Mouse (Mus musculus) heart, postnatal 10 days (tissue): Measurements from ENCODE around the gene Klf7. TPM values are rescaled to one million over a fixed set of nuclear protein-coding genes. Genes with fewer than 3 reads are reported as not detected.

Experiments used
- DNase-seq, 2 experiments: peaks; one replicate each; pipeline ENCODE4 v3.0.0; 2021
- intact Hi-C: fragments of 180-260 bp; cut with DNase I; formaldehyde crosslinking; loops from one replicate; pipeline ENCODE4 v1.15.1; 2025
- microRNA-seq, 2 experiments: library from miRNA; unstranded; fragments of <30 nt; microRNA quantifications; one replicate each; pipeline ENCODE4 v1.2.0; 2022
- total RNA-seq, 2 experiments: library from RNA; stranded (reverse); gene quantifications; 2 replicates each; pipeline ENCODE4 v1.2.3; 2021

Klf7 gene
- total RNA-seq, 2 experiments from 2014 or later, result 21.5 to 24.0 TPM

DNA sequence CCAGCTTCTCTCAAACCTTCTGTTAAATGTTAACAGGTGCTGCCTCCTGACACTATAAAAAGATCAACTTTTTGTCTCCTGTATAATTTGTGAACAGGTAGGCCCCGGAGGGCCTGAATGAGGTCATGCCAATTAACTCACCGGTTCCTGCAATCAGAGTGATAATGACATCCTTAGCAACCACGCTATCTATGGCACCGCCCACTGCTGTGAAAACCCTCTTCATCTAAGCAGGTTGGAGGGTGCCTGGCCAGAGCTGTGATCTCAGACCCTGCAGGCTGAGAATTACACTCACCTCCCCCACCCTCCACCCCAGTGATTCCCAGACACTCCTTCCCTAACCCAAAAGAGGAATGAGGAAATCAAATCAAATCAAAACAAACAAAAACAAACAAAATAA, 126.3 kb downstream of the Klf7 start:
- intact Hi-C loops, result no loop called here

GRCm38 (mm10) chr1:63995137-63995492, 127.0 kb downstream of the Klf7 start:
- intact Hi-C loops, result no loop called here
- no peak for DNase-seq

More for the DNA sequence above, 126.3 kb downstream of the Klf7 start:
- no peak for DNase-seq

GRCm38 (mm10) chr1:63994248-63995136, 127.6 kb downstream of the Klf7 start:
- intact Hi-C loops, result no loop called here

DNA sequence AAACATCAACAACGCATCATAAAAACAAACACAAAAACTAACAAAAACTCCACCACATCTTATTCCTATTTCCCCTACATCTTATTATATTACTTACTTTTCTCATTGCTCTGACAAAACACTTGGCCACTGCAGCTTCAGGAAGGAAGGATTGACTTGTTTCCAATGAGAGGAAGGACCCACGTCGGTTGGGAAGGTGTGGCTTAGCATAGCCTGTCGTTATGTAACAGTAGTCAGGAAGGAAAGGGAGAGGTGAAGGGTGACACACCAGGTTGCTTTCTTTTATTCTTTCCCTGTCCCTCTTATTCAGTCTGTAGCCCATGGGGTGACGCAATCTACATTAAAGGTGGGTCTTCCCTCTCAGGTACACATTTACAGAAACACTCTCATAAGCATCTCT, 129.6 kb downstream of the Klf7 start:
- no peak for DNase-seq
- intact Hi-C loops, result no loop called here

More at GRCm38 (mm10) chr1:63994248-63995136, 127.6 kb downstream of the Klf7 start:
- DNase-seq, result peak; percentile 58 to 61

- intact Hi-C loops, result no loop called here
- DNase-seq, result no peak
These were observed 131.7 kb downstream of the Klf7 start for GRCm38 (mm10) chr1:63990416-63990815.

DNA sequence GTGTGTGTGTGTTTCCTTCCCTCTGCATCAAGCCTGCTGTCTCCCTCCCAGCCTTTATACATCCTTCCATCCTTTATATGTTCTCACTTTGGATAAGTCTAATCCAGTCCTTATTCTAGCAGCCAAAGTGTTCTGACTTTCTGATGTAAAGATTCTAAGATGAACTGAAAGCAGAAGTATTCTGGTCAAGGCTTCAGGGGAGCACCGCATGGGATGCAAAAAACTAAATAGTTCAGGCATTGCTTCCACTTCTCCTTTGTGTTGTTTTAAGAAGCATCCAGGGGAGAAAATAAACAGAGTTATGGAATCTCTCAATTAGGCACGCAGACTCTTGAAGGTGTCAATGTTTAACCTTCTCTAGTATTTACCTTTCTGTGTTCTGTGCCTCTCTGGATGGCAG, 141.3 kb downstream of the Klf7 start:
- DNase-seq, result no peak
- intact Hi-C loops, result no loop called here

Small RNA genes within 50 kb of the gene (microRNA-seq; reads per million reads assigned to microRNA genes)
- 0.24 to 1.7 reads per million in 2 experiments for gene Mir6899
